In the genomic region with DNA sequence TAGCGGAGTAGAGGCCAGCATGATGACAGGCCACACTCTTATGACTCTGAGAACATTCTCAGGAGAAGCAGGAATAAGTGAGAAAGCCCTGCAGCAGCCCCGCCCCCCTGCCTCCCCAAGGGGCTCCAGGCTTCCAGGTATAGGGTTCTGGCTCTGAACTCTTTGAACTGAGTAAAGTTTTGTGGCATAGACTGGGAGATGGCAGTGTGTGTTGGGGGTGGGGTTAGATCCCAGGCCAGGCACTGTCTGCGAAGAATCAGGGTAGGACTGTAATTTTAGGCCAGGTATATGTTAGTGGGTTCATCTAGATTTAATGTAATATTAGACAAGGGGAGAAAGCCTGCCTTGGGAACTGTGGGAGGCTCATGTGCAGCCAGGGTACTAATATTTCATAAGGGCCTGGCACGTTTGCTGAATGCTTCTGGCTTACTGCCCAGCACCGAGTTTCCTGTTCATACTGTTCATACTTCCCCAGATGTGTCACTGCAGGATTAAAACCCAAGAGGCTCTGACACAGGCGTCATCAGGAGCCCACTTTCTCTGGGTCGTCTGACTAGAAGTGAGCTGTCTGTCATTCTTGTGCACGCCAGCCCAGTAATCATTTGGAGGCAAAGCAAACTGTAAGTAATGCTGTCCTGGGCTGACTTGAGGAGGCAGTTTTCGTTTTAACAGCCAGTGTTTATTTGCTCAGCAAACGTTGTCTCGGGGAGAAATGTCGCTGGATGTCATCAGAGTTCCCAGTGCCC, we compare ENCODE assay signal across 8 mouse cellular contexts. TPM values are rescaled to one million over a fixed set of nuclear protein-coding genes. Genes with fewer than 3 reads are reported as not detected.
DNase-seq lines count a peak whose midpoint lies in the region; ATAC-seq lines count a peak whose summit lies in the region.

A gene (plus strand): TSS at position 542 of the 746 bp plus-strand sequence.

- 25% methylated on average over 12 of the region's 12 CpGs for WGBS in intestine, embryonic 14.5 days
- WGBS in liver, embryonic 16.5 days (ENCODE audit: insufficient replicate concordance) = 39% methylated on average over 12 of the region's 12 CpGs
- WGBS in forebrain, embryonic 10.5 days = 80% methylated on average over 12 of the region's 12 CpGs

- peak; percentile 42; the same call in 1 of the 2 replicates for ATAC-seq in intestine, embryonic 14.5 days (replicated peaks; ENCODE audit: low FRiP score, low TSS enrichment, low read depth)
- ATAC-seq in liver, embryonic 16.5 days (ENCODE audit: low read depth) = peak; percentile 43

- intact Hi-C loops in left cerebral cortex, postnatal 36 days (cut with DNase I) = no loop called here

- no peak within 1 kb of the TSS for H3K9ac ChIP-seq in intestine, embryonic 14.5 days (ENCODE audit: low read length)
- peak within 1 kb of the TSS; percentile 22; the same call in 1 of the 2 replicates for H3K9ac ChIP-seq in liver, embryonic 16.5 days (ENCODE audit: low read depth, low read length)

- no peaks in the 10 kb centered on the region for H3K36me3 ChIP-seq in intestine, embryonic 14.5 days (ENCODE audit: control insufficient read depth, insufficient read depth, low read length)
- H3K36me3 ChIP-seq in liver, embryonic 16.5 days (ENCODE audit: control insufficient read depth, insufficient read depth) = no peaks in the 10 kb centered on the region
- H3K36me3 ChIP-seq in forebrain, embryonic 10.5 days (replicated peaks) = no peaks in the 10 kb centered on the region

- peaks cover 11% of the 10 kb centered on the region for H3K4me1 ChIP-seq in intestine, embryonic 14.5 days (replicated peaks; ENCODE audit: control insufficient read depth, insufficient read depth, low read length)
- peaks cover 22% of the 10 kb centered on the region for H3K4me1 ChIP-seq in liver, embryonic 16.5 days (ENCODE audit: control insufficient read depth, low read depth, low read length)
- H3K4me1 ChIP-seq in forebrain, embryonic 10.5 days = no peaks in the 10 kb centered on the region

- peak within 1 kb of the TSS; percentile 51; the same call in 1 of the 2 replicates for H3K27ac ChIP-seq in intestine, embryonic 14.5 days (ENCODE audit: low read depth)
- H3K27ac ChIP-seq in liver, embryonic 16.5 days (ENCODE audit: low read length) = peak within 1 kb of the TSS; percentile 41; the same call in 1 of the 2 replicates
- no peak within 1 kb of the TSS for H3K27ac ChIP-seq in forebrain, embryonic 10.5 days

- peak within 1 kb of the TSS; percentile 10; the same call in 1 of the 2 replicates for H3K4me3 ChIP-seq in intestine, embryonic 14.5 days (ENCODE audit: low read depth, low read length)
- peak within 1 kb of the TSS; percentile 20; the same call in 1 of the 2 replicates for H3K4me3 ChIP-seq in liver, embryonic 16.5 days (ENCODE audit: low read depth, low read length)
- H3K4me3 ChIP-seq in forebrain, embryonic 10.5 days = no peak within 1 kb of the TSS

- DNase-seq in spleen, adult 18-20 months = peak; percentile 20 to 30
- no peak for DNase-seq in spleen, adult 12 weeks (ENCODE audit: low spot score)
- peak; percentile 87 for DNase-seq in gastrocnemius, adult 18-20 months (ENCODE audit: low spot score)
- peak; percentile 73 for DNase-seq in intestine, embryonic 14.5 days (ENCODE audit: low spot score)
- peak; percentile 10 to 46 for DNase-seq in spleen, postnatal 36 days (ENCODE audit: low spot score in 2 of 2)
- DNase-seq in forebrain, embryonic 10.5 days (ENCODE audit: extremely low spot score, low spot score) = no peak
- DNase-seq in left cerebral cortex, postnatal 36 days (ENCODE audit: low spot score in 2 of 2) = no peak

- H3K9me3 ChIP-seq in intestine, embryonic 14.5 days (ENCODE audit: control insufficient read depth, low read length) = no peaks in the 10 kb centered on the region
- H3K9me3 ChIP-seq in liver, embryonic 16.5 days (replicated peaks; ENCODE audit: control insufficient read depth, low read length) = no peaks in the 10 kb centered on the region
- H3K9me3 ChIP-seq in forebrain, embryonic 10.5 days = no peaks in the 10 kb centered on the region

- no peaks in the 10 kb centered on the region for H3K27me3 ChIP-seq in intestine, embryonic 14.5 days (replicated peaks; ENCODE audit: control insufficient read depth, insufficient read depth, low read length)
- H3K27me3 ChIP-seq in liver, embryonic 16.5 days (ENCODE audit: control insufficient read depth, insufficient read depth, low read depth, low read length) = no peaks in the 10 kb centered on the region
- H3K27me3 ChIP-seq in forebrain, embryonic 10.5 days (ENCODE audit: poor library complexity, severe bottlenecking) = no peaks in the 10 kb centered on the region

- peak within 1 kb of the TSS; percentile 41 for H3K4me2 ChIP-seq in intestine, embryonic 14.5 days (ENCODE audit: low read length)
- H3K4me2 ChIP-seq in liver, embryonic 16.5 days (ENCODE audit: low read depth, low read length) = peak within 1 kb of the TSS; percentile 26; the same call in 1 of the 2 replicates

RNA-seq across cellular contexts. Expression of the gene that starts here (rescaled TPM):
- 1 to 10 TPM; 2.7 to 3.4 TPM for total RNA-seq in gastrocnemius, adult 18-20 months (2021)
- 7.3 and 8.6 TPM in 2 replicates for polyA plus RNA-seq in intestine, embryonic 14.5 days (2014; fragmentation: Nextera tagmentation; extraction: Ambion mirVana)
- polyA plus RNA-seq in liver, embryonic 16.5 days (2015; fragmentation: Nextera tagmentation; extraction: Ambion mirVana) = 7.2 and 8.4 TPM in 2 replicates
- 0.18 and 0.56 TPM in 2 replicates for polyA plus RNA-seq in forebrain, embryonic 10.5 days (2016; fragmentation: Nextera tagmentation; extraction: Ambion mirVana)
- 1 to 10 TPM; 2.4 TPM for total RNA-seq in left cerebral cortex, postnatal 36 days (2021)

Comparison
In these comparisons a context has a peak if more than half of its experiments do, and no peak if none do; other contexts are left out.
1. DNase-seq: peak in spleen, adult 18-20 months (2 of 2), gastrocnemius, adult 18-20 months (single experiment), intestine, embryonic 14.5 days (single experiment) and spleen, postnatal 36 days (2 of 2); none in spleen, adult 12 weeks (single experiment), forebrain, embryonic 10.5 days (single experiment) and left cerebral cortex, postnatal 36 days (0 of 2).